Mouse (Mus musculus) ES-E14 (cell line): Measurements from ENCODE around the gene Cc2d2a. TPM values are rescaled to one million over a fixed set of nuclear protein-coding genes. Genes with fewer than 3 reads are reported as not detected.
A peak's percentile ranks its signal among the peaks of the same experiment; 100 is the strongest.

ENCODE experiments used
- DNase-seq: peaks from one replicate; pipeline ENCODE4 v3.0.0-alpha.2; 2013; ENCODE audit warnings: low read depth, low spot score
- H3K27ac ChIP-seq: 2 replicates; pipeline ENCODE4 v1.5.1; 2012; ENCODE audit warnings: low read depth, mild to moderate bottlenecking, low read length, moderate library complexity, mixed read lengths; ENCODE audit not compliant: poor library complexity, insufficient read depth, severe bottlenecking
- H3K36me3 ChIP-seq: 2 replicates; pipeline ENCODE4 v1.6.1; 2012; ENCODE audit warnings: mild to moderate bottlenecking, low read length, moderate library complexity, mixed read lengths; ENCODE audit not compliant: control insufficient read depth, poor library complexity, insufficient read depth, severe bottlenecking
- H3K4me1 ChIP-seq, 2 experiments: fragments of 150-350 bp in 1 of 2; sonication (generic) in 1 of 2; 2 replicates each; pipeline ENCODE4 v1.6.1; 2012; ENCODE audit warnings: low read length in 2 of 2, mild to moderate bottlenecking in 1 of 2, mixed read lengths in 1 of 2; ENCODE audit not compliant: control insufficient read depth in 2 of 2, insufficient read depth in 2 of 2, poor library complexity in 1 of 2
- H3K4me3 ChIP-seq, 2 experiments: fragments of 150-350 bp in 1 of 2; sonication (generic) in 1 of 2; 2 replicates each; pipeline ENCODE4 v1.5.1; 2012; ENCODE audit warnings: low read length in 2 of 2, low read depth in 1 of 2, mild to moderate bottlenecking in 1 of 2, mixed read lengths in 1 of 2; ENCODE audit not compliant: insufficient read depth in 1 of 2, poor library complexity in 1 of 2, severe bottlenecking in 1 of 2
- H3K9ac ChIP-seq: 2 replicates; pipeline ENCODE4 v1.6.1; 2012; ENCODE audit warnings: low read depth, mild to moderate bottlenecking, low read length, mixed read lengths; ENCODE audit not compliant: poor library complexity, insufficient read depth, severe bottlenecking
- H3K9me3 ChIP-seq: fragments of 150-350 bp; sonication (generic); 2 replicates; pipeline ENCODE4 v1.6.1; 2012; ENCODE audit warnings: low read depth, mild to moderate bottlenecking, low read length; ENCODE audit not compliant: control insufficient read depth, insufficient read depth
- CHD2 ChIP-seq: IDR thresholded peaks from 2 replicates; pipeline ENCODE4 v1.6.1; 2014; ENCODE audit warnings: mild to moderate bottlenecking, low read depth, low read length, inconsistent platforms
- HCFC1 ChIP-seq: IDR thresholded peaks from 2 replicates; pipeline ENCODE4 v1.6.1; 2012; ENCODE audit warnings: low read length, inconsistent platforms, borderline replicate concordance; ENCODE audit not compliant: insufficient read depth
- MAFK ChIP-seq: IDR thresholded peaks from 2 replicates; pipeline ENCODE4 v1.6.1; 2014; ENCODE audit warnings: mild to moderate bottlenecking, low read depth, low read length, inconsistent platforms; ENCODE audit not compliant: insufficient read depth
- ZC3H11A ChIP-seq: IDR thresholded peaks from 2 replicates; pipeline ENCODE4 v1.6.1; 2012; ENCODE audit warnings: low read depth, mild to moderate bottlenecking, inconsistent platforms, low read length, borderline replicate concordance
- ZNF384 ChIP-seq: IDR thresholded peaks from 2 replicates; pipeline ENCODE4 v1.6.1; 2012; ENCODE audit warnings: low read depth, low read length, inconsistent platforms
- in situ Hi-C, 2 experiments: fragments of 600-800 bp; cut with MboI; formaldehyde crosslinking; loops; one replicate each; pipeline ENCODE4 v1.15.1; 2025; ENCODE audit warnings: low sequenced_read_pairs in 2 of 2, inconsistent platforms in 1 of 2; ENCODE audit not compliant: unreplicated experiment in 2 of 2
- total RNA-seq: library from RNA; depleted of rRNA; stranded (reverse); fragments of 300-350 nt; gene quantifications from 2 replicates; pipeline ENCODE4 v1.2.3, GENCODE M21; 2012

Gene Cc2d2a
- total RNA-seq, 1 experiment, result 6.0 TPM

DNA sequence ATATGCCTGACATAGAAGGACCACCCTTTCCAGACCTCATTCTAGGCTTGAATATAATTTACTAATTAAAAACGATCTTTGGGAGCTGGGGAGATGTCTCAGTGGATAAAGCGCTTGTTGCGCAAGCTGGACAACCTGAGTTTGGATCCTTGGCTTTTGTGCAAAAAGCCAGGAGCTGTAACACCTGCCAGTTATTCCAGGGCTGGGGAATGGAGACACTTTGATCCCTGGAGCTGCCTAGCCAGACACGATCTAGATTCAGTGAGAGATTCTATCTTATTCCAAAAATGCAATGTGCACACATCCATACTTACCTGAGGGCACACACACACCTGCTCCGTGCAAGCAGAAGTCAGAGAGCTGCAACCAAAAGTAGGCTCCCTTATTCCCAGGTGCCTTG lies 23.3 kb downstream of the Cc2d2a start:
- DNase-seq, result no peak
- Histone ChIP-seq H3K9me3 (no peaks in the 10 kb centered on the region), H3K36me3 (no peaks in the 10 kb centered on the region), H3K9ac (no peak overlapping the region), H3K4me1 (no peaks in the 10 kb centered on the region), H3K4me3 (no peak overlapping the region), H3K27ac (no peak overlapping the region)
- in situ Hi-C loops, result no loop called here
- no peak for TF ChIP-seq ZC3H11A
- no peak for TF ChIP-seq HCFC1
- no peak for TF ChIP-seq ZNF384

DNA sequence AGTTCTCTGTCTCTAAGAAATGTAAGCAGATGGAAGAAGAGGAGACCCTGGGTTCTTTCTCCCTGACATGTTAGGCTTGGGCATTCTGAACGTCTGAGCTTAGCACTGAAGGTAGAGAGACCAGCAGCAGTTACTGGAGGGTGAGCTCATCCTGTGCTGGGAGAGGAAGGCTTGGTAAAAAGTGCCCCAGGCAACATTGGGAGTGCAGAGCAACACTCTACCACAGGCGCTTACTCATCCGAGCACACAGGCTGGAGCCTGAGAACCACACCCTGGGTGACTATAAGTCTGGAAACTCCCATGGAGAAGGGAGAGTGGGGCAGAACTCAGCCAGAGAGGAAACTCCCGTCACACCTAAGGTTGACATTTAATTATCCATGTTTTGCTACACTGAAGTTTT lies 30.3 kb downstream of the Cc2d2a start:
- peak; percentile 26 for DNase-seq
- no peak overlapping the region for H3K27ac ChIP-seq
- in situ Hi-C loops, result no loop called here
- H3K4me3 ChIP-seq, result no peak overlapping the region
- TF ChIP-seq CHD2 (no peak), ZC3H11A (no peak), HCFC1 (no peak), MAFK (no peak), ZNF384 (no peak)
- no peaks in the 10 kb centered on the region for H3K9me3 ChIP-seq
- H3K9ac ChIP-seq, result no peak overlapping the region
- no peaks in the 10 kb centered on the region for H3K36me3 ChIP-seq
- no peaks in the 10 kb centered on the region for H3K4me1 ChIP-seq

DNA sequence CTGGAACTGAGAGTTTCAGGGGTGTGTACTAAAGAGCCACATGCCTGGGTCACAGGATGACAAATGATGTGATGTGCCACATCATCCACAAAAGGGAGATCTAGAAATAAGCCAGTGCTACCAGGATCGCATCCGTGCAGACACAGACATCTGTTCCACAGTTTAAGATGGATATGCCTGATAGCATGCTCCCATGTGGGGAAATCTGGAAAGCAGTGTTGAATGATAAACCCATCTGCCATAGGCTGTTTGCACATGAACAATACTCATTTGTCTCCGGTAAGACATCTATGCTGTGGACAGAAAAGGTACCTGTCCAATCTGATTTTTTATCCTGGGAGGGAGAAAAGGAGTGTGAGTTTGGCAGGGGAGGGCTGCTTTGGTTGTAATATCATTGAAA lies 35.0 kb downstream of the Cc2d2a start:
- in situ Hi-C loops, result no loop called here
- H3K36me3 ChIP-seq, result no peaks in the 10 kb centered on the region
- H3K27ac ChIP-seq, result no peak overlapping the region
- H3K9ac ChIP-seq, result no peak overlapping the region
- H3K4me3 ChIP-seq, result no peak overlapping the region
- no peaks in the 10 kb centered on the region for H3K4me1 ChIP-seq
- TF ChIP-seq MAFK (no peak), ZC3H11A (no peak), CHD2 (no peak), ZNF384 (no peak), HCFC1 (no peak)
- no peak for DNase-seq
- no peaks in the 10 kb centered on the region for H3K9me3 ChIP-seq

DNA sequence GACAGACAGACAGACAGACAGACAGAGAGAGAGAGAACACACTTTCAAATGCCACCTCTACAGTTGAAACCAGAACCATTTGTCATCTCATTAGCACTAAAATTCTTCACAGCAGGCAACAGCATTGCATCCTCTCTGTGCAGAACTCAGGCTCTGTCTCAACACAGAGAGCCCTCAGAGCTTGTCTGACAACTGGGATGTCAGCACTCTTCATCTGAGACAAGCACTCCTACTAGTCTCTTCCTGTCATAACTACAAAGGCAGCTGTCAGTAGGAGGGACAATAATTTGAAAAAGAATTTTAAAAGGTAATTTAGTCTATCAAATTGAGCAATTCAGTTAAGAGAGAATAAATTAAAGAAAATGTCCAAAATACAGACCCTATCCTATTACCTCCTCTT lies 37.1 kb downstream of the Cc2d2a start:
- Histone ChIP-seq H3K4me1 (no peaks in the 10 kb centered on the region), H3K36me3 (peaks cover 2% of the 10 kb centered on the region; the same call in 1 of the 2 replicates), H3K27ac (no peak overlapping the region), H3K4me3 (no peak overlapping the region), H3K9me3 (no peaks in the 10 kb centered on the region), H3K9ac (no peak overlapping the region)
- no peak for DNase-seq
- in situ Hi-C loops, result no loop called here
- TF ChIP-seq ZC3H11A (no peak), ZNF384 (no peak), HCFC1 (no peak), CHD2 (no peak), MAFK (no peak)

DNA sequence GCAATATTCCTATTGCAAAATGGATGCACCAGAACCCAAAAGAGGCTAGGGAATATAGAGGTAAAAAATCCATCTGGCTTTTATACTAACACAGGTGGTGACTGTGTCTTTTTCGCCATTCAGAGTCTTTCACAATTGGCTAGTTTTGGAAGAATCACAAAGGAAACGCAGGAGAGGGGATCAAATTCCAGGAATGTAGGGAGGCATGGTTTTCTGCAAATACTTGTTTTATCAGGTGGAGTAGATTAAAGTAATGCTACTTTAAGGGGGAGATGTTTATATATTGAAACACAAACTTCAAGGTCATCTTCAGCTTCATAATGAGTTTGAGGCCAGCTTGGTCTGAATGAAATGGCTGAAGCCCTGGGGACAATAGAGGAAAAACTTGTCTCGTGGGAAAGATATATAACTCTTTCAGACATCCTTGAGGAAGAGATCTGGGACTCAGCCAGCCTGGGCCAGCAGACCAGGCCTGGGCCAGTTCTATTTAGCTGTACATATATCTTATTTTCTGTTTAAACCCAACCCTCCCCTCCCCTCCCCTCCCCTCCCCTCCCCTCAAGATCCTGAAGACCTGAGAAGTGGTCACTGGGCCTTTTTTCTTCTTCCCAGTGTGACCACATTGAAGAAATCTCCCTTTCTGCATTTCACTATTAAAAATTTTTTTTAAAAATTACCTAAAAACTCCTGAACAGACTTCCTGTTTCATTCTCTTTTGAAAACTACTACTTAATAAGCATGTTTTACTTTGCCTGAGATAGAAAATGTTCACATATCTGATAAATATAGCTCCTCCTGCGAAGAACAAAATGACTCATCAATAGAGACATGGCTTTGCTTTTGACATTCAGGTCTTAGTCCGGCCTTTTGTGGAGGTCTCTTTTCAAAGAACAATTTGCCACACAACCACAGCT lies 59.6 kb downstream of the Cc2d2a start:
- in situ Hi-C loops, result no loop called here
- Histone ChIP-seq H3K4me3 (no peak overlapping the region), H3K4me1 (no peaks in the 10 kb centered on the region), H3K9me3 (no peaks in the 10 kb centered on the region), H3K9ac (no peak overlapping the region), H3K36me3 (no peaks in the 10 kb centered on the region), H3K27ac (no peak overlapping the region)
- DNase-seq, result no peak
- TF ChIP-seq CHD2 (no peak), ZNF384 (no peak), MAFK (no peak), ZC3H11A (no peak), HCFC1 (no peak)
